Mouse (Mus musculus) limb, embryonic 13.5 days (tissue): ENCODE measurements around the gene Usp26. TPM values are rescaled to one million over a fixed set of nuclear protein-coding genes. Genes with fewer than 3 reads are reported as not detected.

ENCODE experiments used
- ATAC-seq: fragments of 200-750 bp; cut with Nextera tagmentation; 2 replicates; pipeline ENCODE4 v1.8.0; 2017; ENCODE audit warnings: low read depth, moderate number of reproducible peaks, moderate TSS enrichment; ENCODE audit not compliant: low FRiP score
- H3K27ac ChIP-seq: fragments of 300-500 bp; sonication (generic); 2 replicates; pipeline ENCODE4 v1.5.1; 2015; ENCODE audit warnings: inconsistent platforms, mild to moderate bottlenecking, moderate library complexity
- H3K27me3 ChIP-seq: fragments of 300-500 bp; sonication (generic); 2 replicates; pipeline ENCODE4 v1.6.1; 2015; ENCODE audit warnings: mild to moderate bottlenecking, inconsistent platforms
- H3K36me3 ChIP-seq: fragments of 300-500 bp; sonication (generic); 2 replicates; pipeline ENCODE4 v1.6.1; 2015; ENCODE audit warnings: inconsistent platforms, mild to moderate bottlenecking, moderate library complexity
- H3K4me1 ChIP-seq: fragments of 300-500 bp; sonication (generic); 2 replicates; pipeline ENCODE4 v1.6.1; 2015; ENCODE audit warnings: inconsistent platforms
- H3K4me2 ChIP-seq: fragments of 300-500 bp; sonication (generic); replicated peaks from 2 replicates; pipeline ENCODE4 v1.6.1; 2015; ENCODE audit warnings: inconsistent platforms, mild to moderate bottlenecking, moderate library complexity
- H3K4me3 ChIP-seq: fragments of 300-500 bp; sonication (generic); 2 replicates; pipeline ENCODE4 v1.5.1; 2015; ENCODE audit warnings: moderate library complexity, mild to moderate bottlenecking, inconsistent platforms
- H3K9ac ChIP-seq: fragments of 300-500 bp; sonication (generic); 2 replicates; pipeline ENCODE4 v1.6.1; 2015; ENCODE audit warnings: mild to moderate bottlenecking, inconsistent platforms
- H3K9me3 ChIP-seq: fragments of 300-500 bp; sonication (generic); 2 replicates; pipeline ENCODE4 v1.6.1; 2016; ENCODE audit warnings: inconsistent platforms
- WGBS: fragments of 180-500 bp; shearing (Covaris S2); methylation state at CpG from one replicate; pipeline ENCODE4 v1.1.7; 2015; 5-methylcytosine and 5-hydroxymethylcytosine counted together
- polyA plus RNA-seq: library from polyadenylated mRNA; unstranded; fragments of >200 nt; fragmentation: Nextera tagmentation; extraction: Ambion mirVana; gene quantifications from 2 replicates; pipeline ENCODE4 v1.2.1, GENCODE M21; 2015

Usp26 gene
- 0.04 TPM in 1 of 2 replicates, not detected in the other for polyA plus RNA-seq

DNA sequence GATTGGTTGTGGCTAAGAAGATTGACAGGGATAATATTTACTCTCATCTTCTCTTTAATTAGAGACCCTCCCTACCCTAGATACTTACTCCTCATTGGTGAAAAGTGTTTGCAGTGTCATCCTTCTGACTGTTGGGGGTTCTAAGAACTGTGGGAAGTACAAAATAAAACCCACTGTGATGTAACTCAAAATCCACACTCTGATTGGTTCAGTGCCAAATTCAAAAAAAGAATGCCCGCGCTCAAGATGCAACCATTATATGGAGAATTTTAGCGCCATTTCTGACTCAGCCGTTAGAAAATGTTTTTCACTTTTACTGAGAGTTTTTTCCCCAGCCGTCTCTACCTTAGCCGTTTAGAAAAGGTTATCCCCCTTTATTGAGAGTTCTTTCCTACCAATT is at the start of gene Usp26:
Usp26 (minus strand) TSS at position 101 of the 400 bp plus-strand sequence.
- no peaks in the 10 kb centered on the region for H3K9me3 ChIP-seq
- H3K4me1 ChIP-seq: no peaks in the 10 kb centered on the region
- no peak within 1 kb of the TSS for H3K4me3 ChIP-seq
- H3K27ac ChIP-seq: no peak within 1 kb of the TSS
- 97% methylated on average over 6 of the region's 6 CpGs for WGBS
- H3K27me3 ChIP-seq: no peaks in the 10 kb centered on the region
- no peaks in the 10 kb centered on the region for H3K36me3 ChIP-seq
- no peak within 1 kb of the TSS for H3K4me2 ChIP-seq
- ATAC-seq: no peak
- no peak within 1 kb of the TSS for H3K9ac ChIP-seq

DNA sequence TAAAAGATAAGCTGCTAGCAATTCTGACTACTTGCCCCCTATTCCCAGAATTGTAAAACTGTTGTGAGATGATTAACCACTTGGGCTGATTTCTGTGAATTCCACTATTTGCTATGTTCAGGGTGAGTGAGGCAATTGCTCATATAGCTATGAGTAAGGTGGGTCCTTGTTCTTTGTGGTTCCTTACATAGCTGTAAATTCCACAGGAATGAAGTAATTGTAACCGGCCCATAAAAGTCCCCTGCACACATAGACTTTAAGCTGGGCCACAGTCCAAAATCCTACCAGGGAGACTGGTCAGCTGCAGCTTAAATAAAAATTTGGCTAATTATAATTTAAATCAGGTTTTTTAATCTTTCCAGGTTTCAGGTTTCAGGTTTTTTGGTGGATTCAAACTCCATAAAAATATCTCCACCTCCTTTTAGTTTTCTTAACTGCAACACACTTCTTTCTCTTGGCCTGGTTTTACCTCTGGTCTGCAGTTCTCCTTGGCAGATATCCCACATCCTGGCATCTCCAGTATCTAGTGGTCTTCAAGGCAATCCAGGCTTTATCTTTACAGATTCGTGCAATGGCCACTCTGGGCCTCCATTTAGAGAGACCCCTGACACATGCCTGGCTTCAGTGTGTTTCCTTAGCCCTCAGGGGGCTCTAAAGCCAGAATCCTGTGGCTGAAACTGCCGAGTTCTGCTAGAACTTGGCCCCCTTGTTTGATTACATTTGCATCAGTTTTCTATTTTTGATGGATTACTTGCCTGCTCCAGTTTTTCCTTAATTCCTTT is 13.6 kb upstream of the Usp26 start:
- Histone ChIP-seq H3K9me3 (no peaks in the 10 kb centered on the region), H3K9ac (no peak overlapping the region), H3K4me3 (no peak overlapping the region), H3K27me3 (no peaks in the 10 kb centered on the region), H3K4me2 (no peak overlapping the region), H3K27ac (peak overlapping the region; percentile 84), H3K4me1 (no peaks in the 10 kb centered on the region), H3K36me3 (no peaks in the 10 kb centered on the region)
- peak; percentile 94 for ATAC-seq
- 22% methylated on average over 3 of the region's 3 CpGs for WGBS

DNA sequence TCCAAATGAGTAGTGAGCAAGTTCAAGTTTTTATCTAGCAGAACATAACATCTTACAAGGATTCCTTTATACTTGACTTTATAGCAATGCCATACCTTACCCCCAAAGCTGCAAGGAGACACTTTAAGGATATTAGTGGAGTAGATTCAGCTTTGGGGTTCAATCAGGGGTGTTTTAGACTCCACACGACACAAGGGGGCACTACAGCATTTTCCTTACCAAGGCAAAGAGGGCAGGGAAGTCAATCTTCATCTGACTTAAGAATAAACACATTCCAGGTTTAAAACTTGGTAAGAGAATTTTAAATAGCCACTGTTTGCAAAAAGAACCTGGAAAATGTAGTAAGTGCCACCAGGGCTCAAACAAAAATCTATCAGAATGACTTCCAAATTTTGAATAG is 33.6 kb downstream of the Usp26 start:
- no peak overlapping the region for H3K27ac ChIP-seq
- H3K9ac ChIP-seq: no peak overlapping the region
- no peak overlapping the region for H3K4me3 ChIP-seq
- H3K27me3 ChIP-seq: no peaks in the 10 kb centered on the region
- H3K9me3 ChIP-seq: no peaks in the 10 kb centered on the region
- no peaks in the 10 kb centered on the region for H3K36me3 ChIP-seq
- 19% methylated on average over 1 of the region's 1 CpGs for WGBS
- no peak for ATAC-seq
- H3K4me2 ChIP-seq: no peak overlapping the region
- no peaks in the 10 kb centered on the region for H3K4me1 ChIP-seq

DNA sequence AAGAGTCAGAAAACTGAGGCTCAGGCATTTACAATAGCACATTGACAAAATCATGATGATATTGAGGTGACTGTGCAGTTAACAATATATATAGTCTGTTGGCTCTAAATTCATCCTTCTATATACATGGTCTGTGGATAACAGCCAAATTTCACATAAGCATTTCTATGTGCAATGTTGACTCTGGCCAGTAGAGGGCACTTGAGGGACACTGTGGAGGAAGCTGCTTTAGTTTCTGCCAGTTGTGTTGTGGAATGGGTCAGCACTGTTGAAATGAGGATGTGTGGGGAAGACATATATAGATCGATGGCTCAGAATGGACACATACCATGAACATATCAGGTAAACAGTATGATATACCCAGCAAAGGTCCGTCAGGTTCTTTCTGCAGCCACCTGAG is 64.6 kb downstream of the Usp26 start:
- ATAC-seq: no peak
- no peaks in the 10 kb centered on the region for H3K9me3 ChIP-seq
- no peak overlapping the region for H3K9ac ChIP-seq
- no peaks in the 10 kb centered on the region for H3K36me3 ChIP-seq
- H3K4me2 ChIP-seq: no peak overlapping the region
- WGBS: 83% methylated on average over 2 of the region's 2 CpGs
- H3K27ac ChIP-seq: no peak overlapping the region
- no peaks in the 10 kb centered on the region for H3K27me3 ChIP-seq
- no peaks in the 10 kb centered on the region for H3K4me1 ChIP-seq
- H3K4me3 ChIP-seq: no peak overlapping the region

DNA sequence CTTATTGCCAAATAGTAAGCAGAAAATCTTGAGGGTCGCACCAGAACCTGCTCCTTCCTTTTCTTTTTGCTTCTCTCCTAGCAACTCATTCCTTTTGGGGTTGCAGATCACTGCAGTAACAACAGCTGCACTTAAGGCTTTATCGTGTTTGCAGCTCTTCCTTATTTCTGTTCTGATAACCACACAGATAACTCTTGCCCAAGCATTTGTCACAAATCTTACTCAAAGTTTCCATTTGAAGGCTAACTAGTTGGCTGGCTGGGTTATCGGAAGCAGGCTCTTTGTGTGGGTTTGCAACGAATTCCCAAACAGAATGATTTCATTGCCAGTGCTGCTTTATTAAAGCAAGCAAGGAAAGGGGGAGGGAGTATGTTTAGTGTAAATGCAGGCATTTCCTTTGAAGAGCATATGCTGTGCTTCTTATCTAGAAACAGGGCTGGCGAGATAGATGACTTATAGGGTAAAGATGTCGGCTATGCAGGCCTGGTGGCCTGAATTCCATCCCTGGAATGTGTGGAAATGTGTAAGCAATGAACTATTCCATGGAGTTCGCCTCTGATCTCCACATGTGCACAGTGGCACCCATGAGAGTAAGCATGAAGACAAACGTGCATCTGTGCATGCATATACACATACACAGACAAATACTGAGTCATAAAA is 86.8 kb downstream of the Usp26 start:
- ATAC-seq: no peak
- 55% methylated on average over 8 of the region's 8 CpGs for WGBS
- no peaks in the 10 kb centered on the region for H3K9me3 ChIP-seq

DNA sequence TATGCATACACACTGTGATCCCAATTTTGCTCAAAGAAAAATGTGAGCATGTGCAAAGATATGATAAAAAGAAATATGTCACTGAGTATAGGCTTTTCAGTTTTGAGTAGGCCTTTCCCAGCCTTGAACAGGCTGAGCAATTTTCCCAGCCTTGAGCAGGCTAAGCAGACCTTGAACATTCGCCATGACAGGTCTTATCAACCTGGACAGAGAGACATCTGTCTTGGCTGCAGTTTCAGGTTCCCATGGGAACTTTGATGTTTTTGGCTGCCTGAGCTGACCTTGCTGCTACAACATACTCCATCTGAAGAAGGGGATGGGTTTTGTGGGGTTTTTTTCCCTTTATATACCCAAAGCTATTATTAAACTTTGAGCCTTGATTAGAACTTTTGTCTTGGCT is 88.0 kb downstream of the Usp26 start:
- no peak overlapping the region for H3K4me3 ChIP-seq
- ATAC-seq: no peak
- no peaks in the 10 kb centered on the region for H3K4me1 ChIP-seq
- no peak overlapping the region for H3K4me2 ChIP-seq
- no peaks in the 10 kb centered on the region for H3K9me3 ChIP-seq
- H3K9ac ChIP-seq: no peak overlapping the region
- WGBS: 85% methylated on average over 1 of the region's 1 CpGs
- H3K27me3 ChIP-seq: peaks cover 6% of the 10 kb centered on the region; the same call in 1 of the 2 replicates
- no peak overlapping the region for H3K27ac ChIP-seq
- no peaks in the 10 kb centered on the region for H3K36me3 ChIP-seq

More for the DNA sequence above, 86.8 kb downstream of the Usp26 start:
- H3K4me1 ChIP-seq: no peaks in the 10 kb centered on the region
- peaks cover 3% of the 10 kb centered on the region; the same call in 1 of the 2 replicates for H3K27me3 ChIP-seq
- H3K27ac ChIP-seq: no peak overlapping the region
- no peak overlapping the region for H3K4me2 ChIP-seq
- H3K36me3 ChIP-seq: no peaks in the 10 kb centered on the region
- no peak overlapping the region for H3K9ac ChIP-seq
- H3K4me3 ChIP-seq: no peak overlapping the region

Other genes with a start within 250 kb of the Usp26 start
- 37.3 and 39.1 TPM in 2 replicates for gene Hs6st2, start 119.4 kb downstream of the Usp26 start, polyA plus RNA-seq
- gene 1700080O16Rik, start 171.5 kb upstream of the Usp26 start, polyA plus RNA-seq: not detected in 2 replicates